Mouse (Mus musculus) limb, embryonic 11.5 days (tissue): Measurements from ENCODE around the gene Atxn1. TPM values are rescaled to one million over a fixed set of nuclear protein-coding genes. Genes with fewer than 3 reads are reported as not detected.

Source experiments
- ATAC-seq: fragments of 200-750 bp; cut with Nextera tagmentation; 2 replicates; pipeline ENCODE4 v1.8.0; 2017; ENCODE audit warnings: low read depth; ENCODE audit not compliant: insufficient number of reproducible peaks, low FRiP score, low TSS enrichment
- DNase-seq: peaks from one replicate; pipeline ENCODE4 v3.0.0-alpha.2; 2015; ENCODE audit warnings: low spot score
- H3K27ac ChIP-seq: fragments of 300-500 bp; sonication (generic); replicated peaks from 2 replicates; pipeline ENCODE4 v1.5.1; 2014; ENCODE audit warnings: low read depth, mild to moderate bottlenecking, low read length
- H3K27me3 ChIP-seq: fragments of 300-500 bp; sonication (generic); 2 replicates; pipeline ENCODE4 v1.6.1; 2014; ENCODE audit warnings: mild to moderate bottlenecking, low read length, mixed read lengths; ENCODE audit not compliant: control insufficient read depth, insufficient read depth
- H3K36me3 ChIP-seq: fragments of 300-500 bp; sonication (generic); 2 replicates; pipeline ENCODE4 v1.6.1; 2014; ENCODE audit warnings: mild to moderate bottlenecking, low read length, moderate library complexity, mixed read lengths; ENCODE audit not compliant: control insufficient read depth, insufficient read depth
- H3K4me1 ChIP-seq: fragments of 300-500 bp; sonication (generic); 2 replicates; pipeline ENCODE4 v1.6.1; 2014; ENCODE audit warnings: low read length, mixed read lengths; ENCODE audit not compliant: control insufficient read depth, insufficient read depth
- H3K4me2 ChIP-seq: fragments of 300-500 bp; sonication (generic); 2 replicates; pipeline ENCODE4 v1.6.1; 2014; ENCODE audit warnings: low read depth, mild to moderate bottlenecking, moderate library complexity; ENCODE audit not compliant: severe bottlenecking
- H3K4me3 ChIP-seq: fragments of 300-500 bp; sonication (generic); 2 replicates; pipeline ENCODE4 v1.5.1; 2014; ENCODE audit warnings: low read depth, low read length
- H3K9ac ChIP-seq: fragments of 300-500 bp; sonication (generic); 2 replicates; pipeline ENCODE4 v1.6.1; 2014; ENCODE audit warnings: mild to moderate bottlenecking, low read length
- H3K9me3 ChIP-seq: fragments of 300-500 bp; sonication (generic); 2 replicates; pipeline ENCODE4 v1.6.1; 2016; ENCODE audit warnings: low read length; ENCODE audit not compliant: control insufficient read depth
- WGBS: fragments of 180-500 bp; shearing (Covaris S2); extraction: QIAGEN DNeasy Blood & Tissue Kit; methylation state at CpG from one replicate; pipeline ENCODE4 v1.1.7; 2014; 5-methylcytosine and 5-hydroxymethylcytosine counted together
- polyA plus RNA-seq: library from polyadenylated mRNA; unstranded; fragments of >200 nt; fragmentation: Nextera tagmentation; extraction: Ambion mirVana; gene quantifications from 2 replicates; pipeline ENCODE4 v1.2.1, GENCODE M21; 2014

The Atxn1 gene
- polyA plus RNA-seq, 1 experiment from 2014 or later: 1.5 TPM

DNA sequence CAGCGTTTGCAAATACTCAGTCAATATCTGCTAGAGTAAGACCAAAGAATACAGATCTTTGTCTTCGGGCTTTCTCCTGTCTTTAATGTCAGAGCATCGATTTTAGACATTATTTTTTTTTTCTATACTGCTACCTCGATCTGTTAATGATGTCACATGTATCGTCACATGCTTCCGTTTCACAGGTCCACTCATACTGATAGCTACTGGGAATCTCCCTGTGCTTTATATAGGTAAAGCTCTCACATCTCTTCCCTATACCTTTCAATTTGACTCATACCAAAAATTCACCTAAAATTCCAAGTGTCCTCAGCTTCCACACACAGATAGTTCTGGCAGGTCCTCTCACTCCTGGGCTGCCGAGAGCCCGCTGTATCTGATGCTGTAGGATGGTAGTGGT is 277.2 kb downstream of the Atxn1 start:
- H3K4me1 ChIP-seq: no peaks in the 10 kb centered on the region
- no peaks in the 10 kb centered on the region for H3K27me3 ChIP-seq
- no peak overlapping the region for H3K9ac ChIP-seq
- H3K4me3 ChIP-seq: no peak overlapping the region
- no peaks in the 10 kb centered on the region for H3K36me3 ChIP-seq
- no peak overlapping the region for H3K27ac ChIP-seq
- no peak overlapping the region for H3K4me2 ChIP-seq
- 92% methylated on average over 8 of the region's 8 CpGs for WGBS
- no peaks in the 10 kb centered on the region for H3K9me3 ChIP-seq
- ATAC-seq (no peak), DNase-seq (no peak)

DNA sequence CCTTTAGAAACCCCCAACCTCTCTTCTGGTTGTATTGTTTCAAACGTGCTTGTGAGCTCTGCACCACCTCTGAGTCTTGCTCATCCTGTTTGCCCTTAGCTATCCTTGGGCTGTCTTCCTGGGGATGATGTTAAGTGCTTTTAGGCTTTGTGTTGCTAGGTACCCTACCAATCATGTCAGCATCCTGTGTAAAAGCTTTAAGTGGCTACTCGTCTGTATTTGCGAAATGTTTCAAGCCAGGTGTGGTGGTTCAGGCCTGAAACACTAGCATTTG is 278.6 kb downstream of the Atxn1 start:
- no peak for ATAC-seq
- no peak for DNase-seq
- H3K4me3 ChIP-seq: no peak overlapping the region
- no peaks in the 10 kb centered on the region for H3K36me3 ChIP-seq
- no peaks in the 10 kb centered on the region for H3K4me1 ChIP-seq
- 55% methylated on average over 3 of the region's 3 CpGs for WGBS
- H3K27me3 ChIP-seq: no peaks in the 10 kb centered on the region
- H3K9ac ChIP-seq: no peak overlapping the region
- H3K27ac ChIP-seq: no peak overlapping the region
- H3K4me2 ChIP-seq: no peak overlapping the region
- H3K9me3 ChIP-seq: no peaks in the 10 kb centered on the region

DNA sequence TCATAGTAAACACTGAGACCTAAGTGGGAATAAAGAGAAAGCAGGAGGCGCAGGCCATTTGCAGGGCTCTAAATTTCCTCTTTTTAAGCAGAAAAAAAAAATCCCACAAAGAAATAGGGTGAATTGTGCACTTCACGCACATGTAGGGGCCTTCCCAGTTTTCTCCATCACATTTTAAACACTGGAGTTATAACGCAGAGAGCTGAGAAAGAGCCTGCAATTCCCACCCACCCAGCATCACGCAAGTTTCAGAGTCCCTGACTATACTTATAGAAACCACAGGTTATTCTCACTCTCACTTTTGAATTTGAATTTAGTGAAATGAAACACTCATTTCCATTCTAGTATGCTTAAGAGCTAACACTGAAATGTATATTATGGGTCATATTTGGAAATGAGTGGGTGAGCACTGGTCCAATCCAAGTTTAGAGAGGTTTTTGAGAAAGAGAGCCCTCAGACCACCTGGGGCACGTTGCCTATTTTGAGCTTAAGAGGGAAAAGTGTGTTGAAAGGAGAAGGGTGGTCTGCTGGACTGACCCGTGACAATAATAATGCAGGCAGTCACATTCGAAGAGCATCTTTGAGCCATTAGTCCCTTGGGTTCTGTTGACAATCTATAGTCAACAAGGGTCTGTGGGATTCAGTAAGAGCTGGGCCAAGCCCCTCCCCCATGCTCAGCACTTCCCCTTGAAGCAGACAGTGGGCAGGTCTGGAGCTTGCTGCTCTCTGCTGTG is 279.1 kb downstream of the Atxn1 start:
- no peak overlapping the region for H3K27ac ChIP-seq
- 89% methylated on average over 7 of the region's 7 CpGs for WGBS
- ATAC-seq: no peak

DNA sequence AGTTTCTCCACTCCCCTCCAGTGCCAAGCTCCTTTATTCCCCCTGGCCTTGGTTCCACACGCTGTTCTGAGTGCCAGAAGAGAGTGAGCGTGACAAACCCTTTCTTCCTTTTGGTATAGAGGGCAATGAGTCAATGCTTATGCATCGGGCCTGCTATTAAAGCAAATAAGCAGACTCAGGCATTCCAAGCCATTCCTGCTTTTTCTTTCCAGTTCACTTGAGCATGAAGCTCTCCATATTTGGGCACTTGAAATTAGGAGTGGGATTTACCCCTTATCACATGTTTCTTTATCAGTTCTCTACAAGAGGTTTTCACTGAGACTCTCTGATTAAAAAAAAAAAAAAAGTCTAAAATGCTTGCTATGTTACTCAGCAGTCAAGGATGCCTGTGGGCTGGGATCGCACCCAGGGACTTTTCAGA is 279.9 kb downstream of the Atxn1 start:
- no peaks in the 10 kb centered on the region for H3K36me3 ChIP-seq
- no peaks in the 10 kb centered on the region for H3K4me1 ChIP-seq
- H3K9me3 ChIP-seq: no peaks in the 10 kb centered on the region
- H3K4me2 ChIP-seq: no peak overlapping the region
- 81% methylated on average over 4 of the region's 4 CpGs for WGBS
- H3K27me3 ChIP-seq: no peaks in the 10 kb centered on the region
- DNase-seq (no peak), ATAC-seq (no peak)
- no peak overlapping the region for H3K27ac ChIP-seq
- no peak overlapping the region for H3K4me3 ChIP-seq
- no peak overlapping the region for H3K9ac ChIP-seq

More for the DNA sequence above, 279.1 kb downstream of the Atxn1 start:
- no peak for DNase-seq
- Histone ChIP-seq H3K4me1 (no peaks in the 10 kb centered on the region), H3K9ac (no peak overlapping the region), H3K9me3 (no peaks in the 10 kb centered on the region), H3K4me2 (no peak overlapping the region), H3K36me3 (no peaks in the 10 kb centered on the region), H3K4me3 (no peak overlapping the region), H3K27me3 (no peaks in the 10 kb centered on the region)

DNA sequence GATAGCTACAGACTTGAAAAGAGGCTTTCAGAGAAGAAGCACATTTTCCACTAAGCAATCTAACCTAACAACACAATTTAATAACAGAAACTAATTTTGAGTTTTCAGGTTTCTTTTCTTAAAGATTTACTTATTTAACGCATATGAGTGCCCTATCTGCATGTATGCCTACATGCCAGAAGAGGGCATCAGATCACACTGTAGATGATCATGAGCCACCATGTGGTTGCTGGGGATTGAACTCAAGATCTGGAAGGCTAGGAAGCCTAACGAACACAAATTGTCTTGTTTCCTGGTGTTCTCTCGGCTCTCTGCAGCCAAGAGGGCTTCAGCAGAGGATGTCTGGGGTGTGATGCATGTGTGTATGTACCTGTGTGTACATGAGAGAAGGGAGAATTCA is 280.8 kb downstream of the Atxn1 start:
- DNase-seq: no peak

DNA sequence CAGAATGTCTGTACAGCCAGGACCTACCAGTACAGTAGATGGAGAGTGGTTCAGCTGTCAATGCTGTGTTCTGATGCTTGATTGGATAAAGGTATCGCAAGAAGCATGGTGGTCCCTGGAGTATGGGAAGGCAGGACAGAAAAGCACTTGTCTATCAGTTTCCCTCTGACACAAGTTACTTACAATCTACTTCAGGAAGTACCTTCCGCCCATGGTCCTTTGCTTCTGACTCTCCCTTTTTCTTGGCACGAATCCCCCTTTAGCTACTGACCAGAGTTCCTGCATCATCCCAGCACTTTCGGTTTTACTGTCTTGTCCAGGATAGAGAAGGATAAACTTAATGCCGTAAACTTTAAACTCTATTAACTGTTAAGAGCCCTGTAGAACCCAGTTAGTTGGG is 283.6 kb downstream of the Atxn1 start:
- no peaks in the 10 kb centered on the region for H3K27me3 ChIP-seq
- 77% methylated on average over 5 of the region's 5 CpGs for WGBS
- H3K9me3 ChIP-seq: no peaks in the 10 kb centered on the region
- no peak overlapping the region for H3K27ac ChIP-seq
- no peak overlapping the region for H3K9ac ChIP-seq
- H3K4me1 ChIP-seq: no peaks in the 10 kb centered on the region
- ATAC-seq (no peak), DNase-seq (no peak)
- H3K36me3 ChIP-seq: no peaks in the 10 kb centered on the region
- H3K4me3 ChIP-seq: no peak overlapping the region
- H3K4me2 ChIP-seq: no peak overlapping the region

More for the DNA sequence above, 280.8 kb downstream of the Atxn1 start:
- Histone ChIP-seq H3K27ac (no peak overlapping the region), H3K36me3 (no peaks in the 10 kb centered on the region), H3K9ac (no peak overlapping the region), H3K9me3 (no peaks in the 10 kb centered on the region), H3K4me2 (no peak overlapping the region), H3K4me1 (no peaks in the 10 kb centered on the region), H3K27me3 (no peaks in the 10 kb centered on the region), H3K4me3 (no peak overlapping the region)
- no peak for ATAC-seq
- WGBS: 74% methylated on average over 3 of the region's 3 CpGs

DNA sequence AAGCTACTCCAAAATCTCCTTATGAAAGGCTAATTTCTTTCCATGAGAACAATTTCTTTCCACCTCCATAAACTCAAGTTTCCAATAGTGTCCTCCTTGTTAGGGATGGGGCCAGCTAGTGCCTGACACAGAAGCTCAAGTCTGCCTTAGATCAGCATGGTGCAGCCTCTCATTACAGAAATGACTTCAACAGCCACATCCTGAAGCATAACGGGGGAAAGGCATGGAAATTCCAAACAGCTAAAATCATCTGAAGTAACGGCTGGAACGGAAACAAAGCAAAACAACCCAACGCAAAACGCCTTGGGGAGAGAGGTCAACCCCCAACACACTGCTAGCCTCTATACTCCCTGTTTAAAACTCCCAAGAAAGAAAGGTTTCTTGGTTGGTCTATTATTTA is 284.2 kb downstream of the Atxn1 start:
- H3K4me1 ChIP-seq: no peaks in the 10 kb centered on the region
- H3K36me3 ChIP-seq: no peaks in the 10 kb centered on the region
- no peak overlapping the region for H3K4me3 ChIP-seq
- no peaks in the 10 kb centered on the region for H3K9me3 ChIP-seq
- no peak overlapping the region for H3K9ac ChIP-seq
- no peaks in the 10 kb centered on the region for H3K27me3 ChIP-seq
- DNase-seq (no peak), ATAC-seq (no peak)
- H3K4me2 ChIP-seq: no peak overlapping the region
- 83% methylated on average over 5 of the region's 5 CpGs for WGBS
- H3K27ac ChIP-seq: no peak overlapping the region

DNA sequence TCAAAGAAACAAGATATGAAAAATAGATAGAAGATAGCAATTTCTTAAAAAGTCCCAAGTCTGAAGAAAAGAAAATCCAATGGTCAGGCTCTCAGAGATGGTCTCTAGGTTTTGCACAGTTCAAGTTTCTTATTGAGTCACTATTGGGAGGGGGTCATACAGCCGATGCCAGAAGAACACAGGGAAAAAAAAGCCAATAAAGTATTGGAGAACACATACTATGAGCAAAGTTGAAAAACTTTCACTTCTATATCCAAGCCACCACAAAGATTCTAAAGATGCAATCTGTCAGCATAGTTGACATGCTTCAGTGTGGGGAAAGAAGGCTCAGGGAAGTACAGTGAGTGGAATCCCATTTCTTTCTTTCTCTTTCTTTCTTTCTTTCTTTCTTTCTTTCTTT is 285.7 kb downstream of the Atxn1 start:
- Histone ChIP-seq H3K9me3 (no peaks in the 10 kb centered on the region), H3K27me3 (no peaks in the 10 kb centered on the region), H3K27ac (no peak overlapping the region), H3K9ac (no peak overlapping the region), H3K36me3 (no peaks in the 10 kb centered on the region), H3K4me2 (no peak overlapping the region), H3K4me3 (no peak overlapping the region), H3K4me1 (no peaks in the 10 kb centered on the region)
- DNase-seq: no peak
- WGBS: 95% methylated on average over 1 of the region's 1 CpGs
- no peak for ATAC-seq

DNA sequence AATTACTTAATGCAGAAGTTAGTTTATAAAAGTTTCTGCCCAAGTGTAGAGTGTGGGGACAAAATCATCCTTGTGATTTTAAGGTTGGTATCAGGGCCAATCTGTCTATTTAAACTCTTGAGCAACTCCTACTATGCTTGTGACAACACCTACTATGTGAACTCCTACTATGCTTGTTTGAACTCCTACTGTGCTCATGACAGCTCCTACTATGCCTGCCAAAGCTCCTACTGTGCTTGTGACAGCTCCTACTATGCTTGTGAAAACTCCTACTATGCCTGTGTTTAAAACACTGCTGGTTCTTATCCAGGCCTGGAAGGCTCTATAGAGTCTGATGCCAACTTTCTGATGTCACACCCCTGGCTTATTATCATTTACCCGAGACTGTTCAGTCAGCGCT is 292.2 kb downstream of the Atxn1 start:
- Histone ChIP-seq H3K4me1 (no peaks in the 10 kb centered on the region), H3K27me3 (no peaks in the 10 kb centered on the region), H3K4me3 (no peak overlapping the region), H3K4me2 (no peak overlapping the region), H3K27ac (no peak overlapping the region), H3K9ac (no peak overlapping the region), H3K9me3 (no peaks in the 10 kb centered on the region), H3K36me3 (no peaks in the 10 kb centered on the region)
- no peak for ATAC-seq
- DNase-seq: no peak
- 78% methylated on average over 2 of the region's 2 CpGs for WGBS
